ENCODE assay signal across 8 mouse cellular contexts in the genomic region with DNA sequence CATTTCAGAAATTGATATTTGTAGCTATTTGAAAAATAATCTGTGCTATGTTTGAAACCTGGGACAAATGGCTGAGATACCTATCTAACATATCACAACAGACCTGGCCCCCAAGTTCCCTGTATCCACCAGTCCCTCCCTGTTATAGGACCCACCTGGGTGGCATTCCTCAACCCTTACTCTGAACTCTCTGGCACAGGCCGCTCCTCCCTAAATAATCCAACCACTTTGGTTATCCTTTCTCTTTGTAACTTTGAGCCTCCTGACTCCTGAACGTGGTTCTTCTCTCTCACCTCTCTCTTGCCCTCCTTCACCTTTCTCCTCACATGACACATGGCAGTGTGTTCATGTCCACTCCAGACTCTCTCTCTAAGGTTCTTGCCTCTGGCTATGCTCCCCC. TPM values are rescaled to one million over a fixed set of nuclear protein-coding genes. Genes with fewer than 3 reads are reported as not detected.
DNase-seq lines count a peak whose midpoint lies in the region; ATAC-seq lines count a peak whose summit lies in the region.
"Not testable (repeated sequence)": the region's sequence is repeated elsewhere in the genome, so short reads cannot be mapped to it uniquely, and the experiment has no call there.

No protein-coding gene starts in this region.

- DNase-seq in Muller cell, postnatal 12 days (ENCODE audit: inconsistent ontology term), result peak; percentile 4
- peak; percentile 6 for DNase-seq in cerebellum, adult 9-11 months
- peak; percentile 0 for DNase-seq in heart, postnatal 25 days (ENCODE audit: low spot score)
- not testable (repeated sequence) for DNase-seq in liver, embryonic 13.5 days; neural tube, embryonic 11.5 days (ENCODE audit: low spot score)
- DNase-seq in testis, postnatal 10 days (ENCODE audit: low spot score), result peak; percentile 37

- not testable (repeated sequence) for H3K4me2 ChIP-seq in kidney, embryonic 16.5 days (replicated peaks; ENCODE audit: low read depth, low read length); liver, embryonic 13.5 days; neural tube, embryonic 11.5 days (ENCODE audit: low read depth)

- H3K27me3 ChIP-seq in kidney, embryonic 16.5 days (ENCODE audit: insufficient read depth, low read length); liver, embryonic 13.5 days; neural tube, embryonic 11.5 days (ENCODE audit: control insufficient read depth, insufficient read depth, low read length): not testable (repeated sequence)

- intact Hi-C loops in heart, postnatal 25 days (cut with DNase I), result not testable (repeated sequence)

- peak overlapping the region; percentile 5 for H3K27ac ChIP-seq in kidney, embryonic 16.5 days (ENCODE audit: low read length)
- H3K27ac ChIP-seq in liver, embryonic 13.5 days; neural tube, embryonic 11.5 days (ENCODE audit: low read depth, low read length): not testable (repeated sequence)

- H3K4me3 ChIP-seq in kidney, embryonic 16.5 days (ENCODE audit: low read length); liver, embryonic 13.5 days (replicated peaks); neural tube, embryonic 11.5 days (ENCODE audit: low read depth, low read length): not testable (repeated sequence)

- H3K36me3 ChIP-seq in kidney, embryonic 16.5 days (ENCODE audit: insufficient read depth, low read length), result peaks cover 13% of the 10 kb centered on the region
- H3K36me3 ChIP-seq in liver, embryonic 13.5 days, result peaks cover 27% of the 10 kb centered on the region
- not testable (repeated sequence) for H3K36me3 ChIP-seq in neural tube, embryonic 11.5 days (ENCODE audit: control insufficient read depth, insufficient read depth, low read length)

- H3K4me1 ChIP-seq in kidney, embryonic 16.5 days (ENCODE audit: insufficient read depth, low read length); liver, embryonic 13.5 days (replicated peaks); neural tube, embryonic 11.5 days (ENCODE audit: control insufficient read depth, insufficient read depth, low read length): not testable (repeated sequence)

- 0 out of 2 replicates have a peak, but pooled peaks have one; percentile 13 for ATAC-seq in frontal cortex, adult (ENCODE audit: low TSS enrichment)
- not testable (repeated sequence) for ATAC-seq in kidney, embryonic 16.5 days (ENCODE audit: low FRiP score, low TSS enrichment)
- ATAC-seq in liver, embryonic 13.5 days (ENCODE audit: low read depth), result peak; percentile 24; the same call in 1 of the 2 replicates
- 0 out of 2 replicates have a peak, but pooled peaks have one; percentile 8 for ATAC-seq in neural tube, embryonic 11.5 days (ENCODE audit: insufficient read depth, low FRiP score, low TSS enrichment)

- 66% methylated on average over 2 of the region's 2 CpGs for WGBS in kidney, embryonic 16.5 days
- 57% methylated on average over 2 of the region's 2 CpGs for WGBS in liver, embryonic 13.5 days (ENCODE audit: insufficient replicate concordance)
- whole genome bisulfite sequencing in neural tube, embryonic 11.5 days, result 86% methylated on average over 2 of the region's 2 CpGs

- not testable (repeated sequence) for H3K9me3 ChIP-seq in kidney, embryonic 16.5 days (ENCODE audit: low read length)
- H3K9me3 ChIP-seq in liver, embryonic 13.5 days (replicated peaks), result peaks cover 14% of the 10 kb centered on the region; the same call in 1 of the 2 replicates
- H3K9me3 ChIP-seq in neural tube, embryonic 11.5 days (ENCODE audit: control insufficient read depth, low read length), result peaks cover 11% of the 10 kb centered on the region; the same call in 1 of the 2 replicates

- H3K9ac ChIP-seq in kidney, embryonic 16.5 days (replicated peaks; ENCODE audit: low read length); liver, embryonic 13.5 days; neural tube, embryonic 11.5 days (ENCODE audit: low read length): not testable (repeated sequence)

RNA-seq across cellular contexts. Expression of a gene that starts 37.3 kb away (rescaled TPM):
- 10 to 100 TPM; 31.7 to 43.0 TPM for total RNA-seq in heart, postnatal 25 days (2021)
- polyA plus RNA-seq in kidney, embryonic 16.5 days (2015; fragmentation: Nextera tagmentation; extraction: Ambion mirVana), result 162 and 299 TPM in 2 replicates
- polyA plus RNA-seq in liver, embryonic 13.5 days (2015; fragmentation: Nextera tagmentation; extraction: Ambion mirVana), result 84.4 and 95.3 TPM in 2 replicates
- polyA plus RNA-seq in neural tube, embryonic 11.5 days (2014; fragmentation: Nextera tagmentation; extraction: Ambion mirVana), result 214 and 267 TPM in 2 replicates
